Comparison of ENCODE assay signal across 10 mouse cellular contexts in genomic region chr2:153592056-153593014, GRCm38 (mm10). TPM values are rescaled to one million over a fixed set of nuclear protein-coding genes. Genes with fewer than 3 reads are reported as not detected.
DNase-seq lines count a peak whose midpoint lies in the region; ATAC-seq lines count a peak whose summit lies in the region.
"Had no signal": no experiment of that assay in that cellular context is flagged by ENCODE, and none has a peak within 500 bp of the region (broad histone marks: within the 10 kb centered on the region; RNA-seq: fewer than 3 reads in every experiment).

No protein-coding gene starts in this region.

- H3K9ac ChIP-seq in forebrain, embryonic 12.5 days = 0 out of 2 replicates have a peak overlapping the region, but pooled peaks have one; percentile 7
- no peak overlapping the region for H3K9ac ChIP-seq in forebrain, embryonic 11.5 days (ENCODE audit: low read length)
- peak overlapping the region; percentile 29; the same call in 1 of the 2 replicates for H3K9ac ChIP-seq in intestine, embryonic 16.5 days (ENCODE audit: low read depth, low read length)
- no peak overlapping the region for H3K9ac ChIP-seq in liver, embryonic 12.5 days

- H3K4me1 ChIP-seq in forebrain, embryonic 12.5 days = peaks cover 7% of the 10 kb centered on the region
- no peaks in the 10 kb centered on the region for H3K4me1 ChIP-seq in forebrain, embryonic 11.5 days (replicated peaks; ENCODE audit: control insufficient read depth, insufficient read depth, low read length)
- peaks cover 12% of the 10 kb centered on the region for H3K4me1 ChIP-seq in intestine, embryonic 16.5 days (ENCODE audit: control insufficient read depth, insufficient read depth, low read length)
- H3K4me1 ChIP-seq in liver, embryonic 12.5 days = peaks cover 27% of the 10 kb centered on the region; the same call in 1 of the 2 replicates

- no peak overlapping the region for H3K4me3 ChIP-seq in forebrain, embryonic 12.5 days (replicated peaks)
- H3K4me3 ChIP-seq in forebrain, embryonic 11.5 days (ENCODE audit: low read depth, low read length) = no peak overlapping the region
- no peak overlapping the region for H3K4me3 ChIP-seq in intestine, embryonic 16.5 days (ENCODE audit: low read length)
- no peak overlapping the region for H3K4me3 ChIP-seq in liver, embryonic 12.5 days
- H3K4me3 ChIP-seq: embryonic facial prominence, embryonic 10.5 days had no signal

- peak overlapping the region; percentile 56; the same call in 1 of the 2 replicates for H3K27ac ChIP-seq in forebrain, embryonic 12.5 days
- H3K27ac ChIP-seq in forebrain, embryonic 11.5 days (ENCODE audit: low read depth, low read length) = no peak overlapping the region
- peak overlapping the region; percentile 45; the same call in 1 of the 2 replicates for H3K27ac ChIP-seq in intestine, embryonic 16.5 days (ENCODE audit: low read length)
- peak overlapping the region; percentile 54; the same call in 1 of the 2 replicates for H3K27ac ChIP-seq in liver, embryonic 12.5 days
- H3K27ac ChIP-seq: embryonic facial prominence, embryonic 10.5 days had no signal

- 78% methylated on average over 8 of the region's 8 CpGs for WGBS in forebrain, embryonic 12.5 days
- WGBS in forebrain, embryonic 11.5 days = 79% methylated on average over 8 of the region's 8 CpGs
- 70% methylated on average over 8 of the region's 8 CpGs for WGBS in intestine, embryonic 16.5 days
- 71% methylated on average over 8 of the region's 8 CpGs for WGBS in liver, embryonic 12.5 days (ENCODE audit: insufficient replicate concordance)

- no peak overlapping the region for H3K4me2 ChIP-seq in forebrain, embryonic 12.5 days
- H3K4me2 ChIP-seq in forebrain, embryonic 11.5 days (ENCODE audit: low read depth, low read length, severe bottlenecking) = no peak overlapping the region
- no peak overlapping the region for H3K4me2 ChIP-seq in intestine, embryonic 16.5 days (ENCODE audit: low read depth, low read length)
- no peak overlapping the region for H3K4me2 ChIP-seq in liver, embryonic 12.5 days

- H3K27me3 ChIP-seq in forebrain, embryonic 12.5 days = 0 out of 2 replicates have a peak, but pooled peaks cover 3% of the 10 kb centered on the region
- no peaks in the 10 kb centered on the region for H3K27me3 ChIP-seq in forebrain, embryonic 11.5 days (ENCODE audit: control insufficient read depth, insufficient read depth, low read length)
- H3K27me3 ChIP-seq in intestine, embryonic 16.5 days (replicated peaks; ENCODE audit: control insufficient read depth, insufficient read depth, low read length) = no peaks in the 10 kb centered on the region
- H3K27me3 ChIP-seq in liver, embryonic 12.5 days (replicated peaks) = no peaks in the 10 kb centered on the region

- ATAC-seq in forebrain, embryonic 12.5 days (ENCODE audit: low FRiP score) = no peak
- ATAC-seq in forebrain, embryonic 11.5 days (replicated peaks; ENCODE audit: low FRiP score) = no peak
- ATAC-seq in intestine, embryonic 16.5 days = peak; percentile 87
- ATAC-seq in liver, embryonic 12.5 days = peak; percentile 54

- DNase-seq in forebrain, embryonic 11.5 days (ENCODE audit: low spot score) = no peak
- DNase-seq in cerebellum, adult 8-10 months = peak; percentile 47
- DNase-seq in frontal cortex, postnatal 36 days (ENCODE audit: low spot score in 2 of 2) = no peak
- DNase-seq in spleen, postnatal 36 days (ENCODE audit: low spot score in 2 of 2) = no peak
- DNase-seq in layer of hippocampus, adult 9-11 months = no peak
- DNase-seq: thymus, postnatal 4 days had no signal

- no peaks in the 10 kb centered on the region for H3K9me3 ChIP-seq in forebrain, embryonic 12.5 days
- no peaks in the 10 kb centered on the region for H3K9me3 ChIP-seq in forebrain, embryonic 11.5 days (ENCODE audit: control insufficient read depth, low read length)
- H3K9me3 ChIP-seq in intestine, embryonic 16.5 days (ENCODE audit: control insufficient read depth, low read length) = no peaks in the 10 kb centered on the region
- H3K9me3 ChIP-seq in liver, embryonic 12.5 days (replicated peaks) = no peaks in the 10 kb centered on the region
- H3K9me3 ChIP-seq: embryonic facial prominence, embryonic 10.5 days had no signal

- H3K36me3 ChIP-seq in forebrain, embryonic 12.5 days (replicated peaks) = no peaks in the 10 kb centered on the region
- no peaks in the 10 kb centered on the region for H3K36me3 ChIP-seq in forebrain, embryonic 11.5 days (ENCODE audit: control insufficient read depth, insufficient read depth, low read length)
- H3K36me3 ChIP-seq in intestine, embryonic 16.5 days (ENCODE audit: control insufficient read depth, insufficient read depth, low read length) = no peaks in the 10 kb centered on the region
- H3K36me3 ChIP-seq in liver, embryonic 12.5 days = no peaks in the 10 kb centered on the region
- H3K36me3 ChIP-seq: embryonic facial prominence, embryonic 10.5 days had no signal

RNA-seq across cellular contexts. Expression of gene Commd7, which starts 40.2 kb away (rescaled TPM):
- 67.3 and 68.6 TPM in 2 replicates for polyA plus RNA-seq in forebrain, embryonic 12.5 days (2016; fragmentation: Nextera tagmentation; extraction: Ambion mirVana)
- 56.8 and 60.9 TPM in 2 replicates for polyA plus RNA-seq in forebrain, embryonic 11.5 days (2014; fragmentation: Nextera tagmentation; extraction: Ambion mirVana)
- 84.5 and 88.4 TPM in 2 replicates for polyA plus RNA-seq in intestine, embryonic 16.5 days (2015; fragmentation: Nextera tagmentation; extraction: Ambion mirVana)
- polyA plus RNA-seq in liver, embryonic 12.5 days (2016; fragmentation: Nextera tagmentation; extraction: Ambion mirVana) = 44.0 and 45.7 TPM in 2 replicates

RNA-seq across cellular contexts. Expression of gene Dnmt3b, which starts 56.9 kb away (rescaled TPM):
- 9.2 and 10.7 TPM in 2 replicates for polyA plus RNA-seq in forebrain, embryonic 12.5 days (2016; fragmentation: Nextera tagmentation; extraction: Ambion mirVana)
- 14.3 and 18.0 TPM in 2 replicates for polyA plus RNA-seq in forebrain, embryonic 11.5 days (2014; fragmentation: Nextera tagmentation; extraction: Ambion mirVana)
- 6.4 and 7.8 TPM in 2 replicates for polyA plus RNA-seq in intestine, embryonic 16.5 days (2015; fragmentation: Nextera tagmentation; extraction: Ambion mirVana)
- 16.6 and 17.1 TPM in 2 replicates for polyA plus RNA-seq in liver, embryonic 12.5 days (2016; fragmentation: Nextera tagmentation; extraction: Ambion mirVana)

Comparison
In these comparisons a context has a peak if more than half of its experiments do, and no peak if none do; other contexts are left out.
1. H3K9ac ChIP-seq: peak in forebrain, embryonic 12.5 days (single experiment) and intestine, embryonic 16.5 days (single experiment); none in forebrain, embryonic 11.5 days (single experiment) and liver, embryonic 12.5 days (single experiment).
2. ATAC-seq: peak in intestine, embryonic 16.5 days (single experiment) and liver, embryonic 12.5 days (single experiment); none in forebrain, embryonic 12.5 days (single experiment) and forebrain, embryonic 11.5 days (single experiment).